Mouse (Mus musculus) embryonic facial prominence, embryonic 12.5 days (tissue): ENCODE measurements around the gene Fam213a. TPM values are rescaled to one million over a fixed set of nuclear protein-coding genes. Genes with fewer than 3 reads are reported as not detected.

Source experiments
- ATAC-seq: fragments of 200-750 bp; cut with Nextera tagmentation; 2 replicates; pipeline ENCODE4 v1.8.0; 2017; ENCODE audit not compliant: insufficient number of reproducible peaks, insufficient read depth, low FRiP score, low TSS enrichment
- H3K27ac ChIP-seq: fragments of 300-500 bp; sonication (generic); 2 replicates; pipeline ENCODE4 v1.5.1; 2016; ENCODE audit warnings: mild to moderate bottlenecking
- H3K27me3 ChIP-seq: fragments of 300-500 bp; sonication (generic); 2 replicates; pipeline ENCODE4 v1.6.1; 2016; ENCODE audit warnings: mild to moderate bottlenecking, moderate library complexity
- H3K36me3 ChIP-seq: fragments of 300-500 bp; sonication (generic); 2 replicates; pipeline ENCODE4 v1.6.1; 2016; ENCODE audit warnings: mild to moderate bottlenecking
- H3K4me1 ChIP-seq: fragments of 300-500 bp; sonication (generic); 2 replicates; pipeline ENCODE4 v1.6.1; 2016
- H3K4me2 ChIP-seq: fragments of 300-500 bp; sonication (generic); replicated peaks from 2 replicates; pipeline ENCODE4 v1.6.1; 2016; ENCODE audit warnings: mild to moderate bottlenecking, moderate library complexity
- H3K4me3 ChIP-seq: fragments of 300-500 bp; sonication (generic); 2 replicates; pipeline ENCODE4 v1.5.1; 2016; ENCODE audit warnings: mild to moderate bottlenecking
- H3K9ac ChIP-seq: fragments of 300-500 bp; sonication (generic); 2 replicates; pipeline ENCODE4 v1.6.1; 2016; ENCODE audit warnings: mild to moderate bottlenecking, moderate library complexity
- H3K9me3 ChIP-seq: fragments of 300-500 bp; sonication (generic); 2 replicates; pipeline ENCODE4 v1.6.1; 2016; ENCODE audit warnings: mild to moderate bottlenecking, moderate library complexity
- WGBS: fragments of 180-500 bp; shearing (Covaris S2); methylation state at CpG from one replicate; pipeline ENCODE4 v1.1.7; 2016; 5-methylcytosine and 5-hydroxymethylcytosine counted together
- polyA plus RNA-seq: library from polyadenylated mRNA; unstranded; fragments of >200 nt; fragmentation: Nextera tagmentation; extraction: Ambion mirVana; gene quantifications from 2 replicates; pipeline ENCODE4 v1.2.1, GENCODE M21; 2016

Gene Fam213a
- polyA plus RNA-seq, 1 experiment from 2014 or later: 57.1 TPM

DNA sequence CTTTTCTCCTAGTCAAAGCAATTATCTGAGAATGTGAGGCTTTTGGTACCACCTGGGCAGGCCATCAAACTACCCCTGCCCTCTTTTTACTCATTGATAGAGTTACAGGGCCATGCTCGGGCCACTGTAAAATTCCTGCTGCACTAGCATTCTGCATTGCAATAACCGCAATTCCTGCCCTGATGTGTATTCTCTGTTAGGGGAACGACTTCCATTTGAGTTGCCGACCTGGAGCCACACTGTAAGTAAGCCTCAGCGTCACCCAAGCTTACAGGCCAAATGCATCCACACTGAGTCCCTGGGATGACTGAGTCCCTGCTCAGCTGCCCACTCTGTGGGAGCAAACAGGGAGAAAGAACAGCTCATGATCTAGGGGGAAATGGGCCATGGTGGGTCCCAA is 12.0 kb downstream of the Fam213a start:
- H3K4me2 ChIP-seq: no peak overlapping the region
- 0 out of 2 replicates have a peak, but pooled peaks cover 2% of the 10 kb centered on the region for H3K27me3 ChIP-seq
- H3K9ac ChIP-seq: no peak overlapping the region
- H3K9me3 ChIP-seq: no peaks in the 10 kb centered on the region
- 81% methylated on average over 5 of the region's 5 CpGs for WGBS
- no peak overlapping the region for H3K27ac ChIP-seq
- peaks cover 13% of the 10 kb centered on the region for H3K4me1 ChIP-seq
- 0 out of 2 replicates have a peak, but pooled peaks cover 5% of the 10 kb centered on the region for H3K36me3 ChIP-seq
- ATAC-seq: no peak
- H3K4me3 ChIP-seq: no peak overlapping the region

DNA sequence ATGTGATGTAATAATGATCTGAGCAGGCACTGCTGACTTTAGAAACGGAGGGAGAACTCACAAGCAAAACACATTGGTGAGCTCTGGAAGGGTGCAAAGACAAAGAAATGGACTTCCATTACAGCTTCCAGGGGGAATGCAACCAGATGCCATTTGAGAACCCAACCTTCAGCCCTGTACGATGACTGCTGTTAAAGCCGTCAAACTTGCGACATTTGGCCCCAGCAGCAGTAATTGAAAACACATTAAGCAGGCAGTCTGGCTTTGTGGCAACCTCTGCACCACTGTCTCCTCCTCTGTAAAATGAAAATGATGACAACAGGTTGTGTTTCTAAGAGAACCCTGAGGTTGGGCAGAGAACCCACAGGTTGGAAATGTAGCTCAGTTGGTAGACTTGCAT is 12.8 kb downstream of the Fam213a start:
- H3K4me2 ChIP-seq: no peak overlapping the region
- 0 out of 2 replicates have a peak, but pooled peaks cover 5% of the 10 kb centered on the region for H3K36me3 ChIP-seq
- peaks cover 13% of the 10 kb centered on the region for H3K4me1 ChIP-seq
- no peak for ATAC-seq
- H3K27ac ChIP-seq: no peak overlapping the region
- H3K9me3 ChIP-seq: no peaks in the 10 kb centered on the region
- WGBS: 21% methylated on average over 4 of the region's 4 CpGs
- 0 out of 2 replicates have a peak, but pooled peaks cover 2% of the 10 kb centered on the region for H3K27me3 ChIP-seq
- H3K4me3 ChIP-seq: no peak overlapping the region
- H3K9ac ChIP-seq: no peak overlapping the region

DNA sequence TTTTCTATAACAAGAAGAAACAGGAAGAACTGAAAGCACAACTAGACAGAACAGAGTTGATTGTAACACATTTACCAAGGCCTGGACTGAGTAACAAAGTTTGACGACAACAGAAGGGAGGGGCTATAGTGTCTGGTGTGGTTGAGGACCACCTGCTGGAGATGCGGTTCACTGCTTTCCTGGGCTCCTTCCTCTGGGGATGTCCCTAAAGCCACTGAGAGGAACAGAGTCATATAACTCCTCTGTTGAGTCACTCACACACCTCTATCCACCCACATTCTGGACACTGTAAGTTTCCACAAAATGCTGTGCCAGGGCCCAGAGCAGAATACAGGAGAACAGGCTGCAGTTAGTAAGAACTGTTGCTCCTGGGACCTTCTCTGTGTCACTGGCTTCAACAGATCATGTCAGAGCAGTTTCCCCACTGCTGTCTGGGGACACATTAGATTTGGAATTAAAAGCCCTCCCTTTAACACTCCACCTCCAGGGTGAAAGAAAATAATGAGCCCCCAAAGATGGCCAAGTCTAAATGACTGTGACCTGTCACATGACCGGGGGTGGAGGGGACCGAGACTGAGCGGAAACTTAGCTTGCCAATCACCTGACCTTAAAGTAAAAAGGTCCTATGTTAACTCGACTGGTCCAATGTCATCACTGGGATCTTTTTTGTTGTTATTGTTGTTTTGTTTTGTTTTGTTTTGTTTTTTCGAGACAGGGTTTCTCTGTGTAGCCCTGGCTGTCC is 13.5 kb downstream of the Fam213a start:
- no peak for ATAC-seq
- WGBS: 78% methylated on average over 7 of the region's 7 CpGs
- peaks cover 10% of the 10 kb centered on the region; the same call in 1 of the 2 replicates for H3K36me3 ChIP-seq
- H3K4me2 ChIP-seq: no peak overlapping the region
- no peak overlapping the region for H3K27ac ChIP-seq
- H3K9me3 ChIP-seq: no peaks in the 10 kb centered on the region
- no peak overlapping the region for H3K9ac ChIP-seq
- no peak overlapping the region for H3K4me3 ChIP-seq
- 0 out of 2 replicates have a peak, but pooled peaks cover 2% of the 10 kb centered on the region for H3K27me3 ChIP-seq
- peaks cover 12% of the 10 kb centered on the region for H3K4me1 ChIP-seq

DNA sequence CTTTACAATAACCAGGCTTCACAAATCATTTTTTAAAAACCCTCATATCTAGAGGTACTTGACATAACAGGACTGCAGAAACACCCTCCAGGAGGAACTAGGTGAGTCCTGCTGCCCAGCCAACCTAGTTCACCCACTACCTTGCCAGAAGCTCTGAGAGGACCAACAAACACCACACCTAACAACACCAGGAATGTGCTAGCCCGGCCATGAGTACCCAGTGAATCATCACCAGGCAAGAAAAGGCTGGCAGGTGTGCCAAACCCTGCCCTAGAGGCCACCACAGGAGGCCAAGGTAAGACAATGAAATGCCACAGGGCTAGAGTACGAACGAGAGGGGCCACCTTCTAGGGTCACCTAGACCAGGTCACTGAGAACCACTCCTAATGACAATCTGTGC is 17.4 kb downstream of the Fam213a start:
- no peaks in the 10 kb centered on the region for H3K9me3 ChIP-seq
- H3K9ac ChIP-seq: no peak overlapping the region
- WGBS: 77% methylated on average over 3 of the region's 3 CpGs
- H3K4me2 ChIP-seq: no peak overlapping the region
- H3K36me3 ChIP-seq: peaks cover 10% of the 10 kb centered on the region; the same call in 1 of the 2 replicates
- H3K4me3 ChIP-seq: no peak overlapping the region
- no peaks in the 10 kb centered on the region for H3K4me1 ChIP-seq
- ATAC-seq: no peak
- H3K27me3 ChIP-seq: no peaks in the 10 kb centered on the region
- H3K27ac ChIP-seq: no peak overlapping the region

DNA sequence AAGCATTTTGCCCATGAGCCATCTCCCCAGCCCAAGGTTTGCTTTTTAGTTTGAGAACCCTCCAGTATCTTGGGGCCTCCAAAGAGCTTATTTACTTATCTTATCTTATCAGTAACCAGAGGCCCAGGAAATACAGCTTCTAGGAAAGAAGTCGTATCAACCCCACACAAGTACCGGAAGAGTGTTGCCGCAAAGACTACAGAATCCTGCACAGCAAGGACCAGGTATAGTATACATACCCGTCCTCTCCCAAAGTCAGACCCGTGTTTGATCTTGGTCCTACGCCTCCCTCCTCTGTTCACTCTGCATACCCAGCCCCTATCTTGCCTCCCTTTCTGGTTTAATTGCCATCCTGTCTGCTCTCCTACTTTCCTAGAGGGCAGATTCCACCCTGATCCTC is 21.1 kb downstream of the Fam213a start:
- no peak overlapping the region for H3K4me3 ChIP-seq
- no peak overlapping the region for H3K4me2 ChIP-seq
- H3K9ac ChIP-seq: no peak overlapping the region
- H3K4me1 ChIP-seq: no peaks in the 10 kb centered on the region
- peaks cover 10% of the 10 kb centered on the region; the same call in 1 of the 2 replicates for H3K36me3 ChIP-seq
- no peaks in the 10 kb centered on the region for H3K27me3 ChIP-seq
- H3K9me3 ChIP-seq: no peaks in the 10 kb centered on the region
- no peak overlapping the region for H3K27ac ChIP-seq
- no peak for ATAC-seq
- 74% methylated on average over 6 of the region's 6 CpGs for WGBS

DNA sequence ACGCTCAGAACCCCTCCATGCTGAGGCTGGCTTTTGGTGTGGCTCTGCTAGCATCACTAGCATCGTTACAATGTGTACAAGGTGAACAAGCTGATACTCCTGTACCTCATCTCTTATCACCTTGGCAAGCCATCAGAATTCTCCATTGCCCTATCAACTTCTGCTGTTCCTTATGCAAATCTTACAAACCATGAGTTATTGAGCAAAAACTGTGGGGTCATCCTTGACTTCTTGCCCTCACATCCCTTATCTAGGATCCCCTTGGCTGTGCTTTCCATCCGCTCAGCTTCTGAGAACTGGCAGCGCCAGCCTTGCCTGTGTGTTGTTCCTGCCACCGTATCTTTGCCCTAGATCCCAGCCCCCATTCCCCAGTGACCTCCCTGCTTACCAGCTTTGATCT is 24.8 kb downstream of the Fam213a start:
- 86% methylated on average over 5 of the region's 5 CpGs for WGBS
- Histone ChIP-seq H3K4me3 (no peak overlapping the region), H3K9me3 (no peaks in the 10 kb centered on the region), H3K4me1 (no peaks in the 10 kb centered on the region), H3K4me2 (no peak overlapping the region), H3K36me3 (no peaks in the 10 kb centered on the region), H3K27ac (no peak overlapping the region), H3K27me3 (no peaks in the 10 kb centered on the region), H3K9ac (no peak overlapping the region)
- no peak for ATAC-seq

DNA sequence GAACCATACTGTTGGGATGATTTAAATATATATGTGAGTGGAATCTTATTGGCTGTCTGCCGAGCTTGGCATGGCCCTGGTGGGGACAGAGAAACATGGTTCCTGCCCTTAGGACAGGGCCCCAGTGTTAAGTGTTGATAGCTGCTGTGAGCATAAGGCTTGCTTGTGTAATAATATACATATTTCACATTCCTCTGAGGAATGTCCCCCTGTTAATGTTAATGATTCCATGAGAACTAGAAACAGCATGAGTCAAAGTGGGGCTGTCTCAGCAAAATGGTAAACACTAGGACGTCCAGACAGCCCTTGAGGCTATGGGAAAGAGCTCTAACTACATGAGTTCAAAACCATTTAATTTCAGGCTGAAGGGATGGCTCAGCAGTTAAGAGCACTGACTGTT is 26.4 kb downstream of the Fam213a start:
- ATAC-seq: 0 out of 2 replicates have a peak, but pooled peaks have one; percentile 22
- Histone ChIP-seq H3K27ac (no peak overlapping the region), H3K4me3 (no peak overlapping the region), H3K9me3 (no peaks in the 10 kb centered on the region), H3K4me2 (no peak overlapping the region), H3K9ac (no peak overlapping the region), H3K36me3 (no peaks in the 10 kb centered on the region), H3K4me1 (no peaks in the 10 kb centered on the region), H3K27me3 (no peaks in the 10 kb centered on the region)
- 71% methylated on average over 2 of the region's 2 CpGs for WGBS

DNA sequence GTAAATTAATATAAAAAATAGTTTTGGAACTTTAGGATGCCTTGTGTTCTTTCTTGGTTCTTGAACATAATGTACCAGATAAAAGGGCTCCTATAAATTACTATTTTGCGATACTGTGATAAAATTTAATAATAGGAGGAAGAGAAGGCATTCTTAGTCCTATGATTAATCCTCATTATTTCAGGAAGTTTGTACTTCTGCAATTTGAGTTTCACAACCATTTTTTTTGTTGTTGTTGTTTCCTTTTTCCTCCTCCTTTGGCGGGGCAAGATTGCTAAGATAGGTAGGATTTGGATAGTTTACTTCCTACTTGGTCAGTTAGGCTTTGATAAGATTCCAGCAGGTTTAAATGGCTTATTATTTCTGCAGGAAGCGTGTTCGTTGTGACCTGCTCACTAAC is 28.0 kb downstream of the Fam213a start:
- H3K4me1 ChIP-seq: no peaks in the 10 kb centered on the region
- no peaks in the 10 kb centered on the region for H3K36me3 ChIP-seq
- no peak overlapping the region for H3K27ac ChIP-seq
- 89% methylated on average over 4 of the region's 4 CpGs for WGBS
- H3K4me3 ChIP-seq: no peak overlapping the region
- no peak for ATAC-seq
- no peaks in the 10 kb centered on the region for H3K9me3 ChIP-seq
- no peak overlapping the region for H3K9ac ChIP-seq
- H3K27me3 ChIP-seq: no peaks in the 10 kb centered on the region
- H3K4me2 ChIP-seq: no peak overlapping the region

DNA sequence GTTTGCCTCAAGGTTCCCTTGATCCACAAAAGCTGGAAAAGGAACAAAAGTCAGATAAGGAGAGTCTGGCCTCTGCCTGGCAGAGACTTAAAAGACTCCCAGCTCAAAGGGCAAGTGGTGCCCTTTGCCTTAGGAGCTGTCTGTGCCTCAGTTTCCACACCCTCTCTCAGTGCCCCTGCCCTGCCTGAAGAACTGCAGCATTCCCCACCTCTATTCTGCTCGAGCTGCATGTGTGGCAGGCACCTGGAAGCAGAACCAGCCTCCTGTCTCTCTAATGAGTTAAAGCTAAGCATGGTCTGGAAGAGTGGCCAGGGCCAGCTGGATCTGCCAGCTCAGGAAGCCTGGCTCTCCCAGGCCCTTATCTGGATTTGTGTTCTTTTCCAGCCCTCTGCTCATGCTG is 33.9 kb downstream of the Fam213a start:
- Histone ChIP-seq H3K36me3 (no peaks in the 10 kb centered on the region), H3K4me1 (no peaks in the 10 kb centered on the region), H3K27ac (no peak overlapping the region), H3K4me3 (no peak overlapping the region), H3K9me3 (no peaks in the 10 kb centered on the region), H3K9ac (no peak overlapping the region), H3K4me2 (no peak overlapping the region), H3K27me3 (no peaks in the 10 kb centered on the region)
- WGBS: 32% methylated on average over 1 of the region's 1 CpGs
- ATAC-seq: no peak

DNA sequence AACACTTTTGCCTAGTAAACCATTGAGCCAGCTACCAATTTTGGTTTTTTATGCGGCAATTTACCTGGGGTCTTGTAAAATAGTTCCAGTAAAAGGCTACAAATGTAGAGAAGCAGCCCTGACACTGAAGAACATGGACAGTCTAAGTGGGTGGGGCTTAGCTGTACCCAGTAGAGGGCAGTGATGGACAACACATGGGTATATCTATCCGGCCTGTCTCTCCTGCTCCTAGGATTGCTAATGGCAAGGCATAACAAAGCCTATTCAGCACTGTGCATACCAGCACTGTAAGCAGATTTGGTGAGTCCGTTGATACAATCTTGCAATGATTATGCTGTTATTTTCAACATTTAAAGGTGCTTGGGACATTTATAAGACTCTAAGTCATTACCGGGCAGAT is 34.6 kb downstream of the Fam213a start:
- WGBS: 45% methylated on average over 4 of the region's 4 CpGs
- H3K36me3 ChIP-seq: no peaks in the 10 kb centered on the region
- no peak overlapping the region for H3K4me3 ChIP-seq
- H3K27ac ChIP-seq: no peak overlapping the region
- no peaks in the 10 kb centered on the region for H3K4me1 ChIP-seq
- H3K9ac ChIP-seq: no peak overlapping the region
- no peaks in the 10 kb centered on the region for H3K9me3 ChIP-seq
- no peak overlapping the region for H3K4me2 ChIP-seq
- no peaks in the 10 kb centered on the region for H3K27me3 ChIP-seq
- ATAC-seq: peak; percentile 61; the same call in 1 of the 2 replicates

DNA sequence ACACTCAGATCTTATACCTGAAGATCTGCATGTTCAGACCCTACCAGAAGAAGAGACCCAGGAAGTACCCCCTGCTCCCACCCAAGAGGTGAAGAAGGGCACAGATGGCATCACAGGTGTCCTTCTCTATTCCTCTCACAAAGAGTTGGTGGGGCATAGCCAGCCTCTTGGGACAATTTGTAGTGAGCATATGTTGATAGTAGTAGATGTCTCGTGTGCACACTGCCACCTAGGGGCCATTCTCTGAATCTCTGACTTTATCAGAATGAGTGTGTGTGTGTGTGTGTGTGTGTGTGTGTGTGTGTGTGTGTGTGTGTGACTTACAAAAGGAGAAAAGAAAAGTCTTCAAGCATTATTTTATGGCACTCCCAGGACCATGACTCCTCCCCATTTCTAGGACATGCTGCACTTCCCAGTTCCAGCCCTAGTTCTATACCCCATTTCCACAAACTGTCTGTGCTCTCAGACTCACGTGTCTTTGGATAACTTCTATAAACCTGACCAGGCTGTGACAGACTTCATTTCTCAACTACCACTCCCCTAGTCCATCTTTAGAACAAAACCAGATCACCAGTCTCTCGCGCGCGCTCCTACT is 38.4 kb downstream of the Fam213a start:
- Histone ChIP-seq H3K9ac (no peak overlapping the region), H3K9me3 (no peaks in the 10 kb centered on the region), H3K36me3 (no peaks in the 10 kb centered on the region), H3K4me3 (no peak overlapping the region), H3K4me1 (no peaks in the 10 kb centered on the region), H3K27me3 (no peaks in the 10 kb centered on the region), H3K4me2 (no peak overlapping the region), H3K27ac (no peak overlapping the region)
- 0 out of 2 replicates have a peak, but pooled peaks have one; percentile 48 for ATAC-seq
- 73% methylated on average over 6 of the region's 6 CpGs for WGBS

DNA sequence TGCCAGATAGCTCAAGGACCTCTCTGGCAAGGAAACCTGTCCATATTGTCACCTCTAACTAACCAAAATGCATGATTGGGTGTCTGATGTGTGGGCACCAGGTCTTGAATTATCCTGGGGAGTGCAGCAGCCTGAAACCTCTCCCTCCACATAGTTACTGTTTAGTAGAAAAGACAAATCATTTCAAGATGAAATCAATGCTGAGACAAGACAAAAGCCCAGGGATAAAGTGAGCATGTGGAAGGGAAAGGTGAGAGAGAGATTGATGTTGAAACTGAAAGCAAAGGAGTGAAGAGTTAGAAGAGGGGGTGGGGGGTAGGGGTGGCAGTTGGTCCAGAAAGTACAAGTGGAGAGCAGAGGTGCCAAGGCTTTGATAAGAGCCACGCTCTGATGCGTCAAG is 45.5 kb downstream of the Fam213a start:
- Histone ChIP-seq H3K4me1 (peaks cover 16% of the 10 kb centered on the region), H3K27ac (no peak overlapping the region), H3K27me3 (no peaks in the 10 kb centered on the region), H3K4me3 (no peak overlapping the region), H3K9ac (no peak overlapping the region), H3K9me3 (no peaks in the 10 kb centered on the region), H3K4me2 (peak overlapping the region; percentile 86), H3K36me3 (no peaks in the 10 kb centered on the region)
- 94% methylated on average over 2 of the region's 2 CpGs for WGBS
- no peak for ATAC-seq
